Mouse (Mus musculus) cerebral cortex, adult 2 months (tissue): Measurements from ENCODE around the gene Rtl5.

Experiments
- WGBS: fragments of 180-500 bp; shearing (Covaris S2); methylation state at CpG from one replicate; pipeline ENCODE4 v1.1.7; 2018; 5-methylcytosine and 5-hydroxymethylcytosine counted together

The Rtl5 gene

GRCm38 (mm10) chrX:102070591-102071471, at the start of gene Rtl5:
Gene Rtl5, minus strand, starts transcription at chrX:102071304.
- WGBS, result 6% methylated on average over 61 of the region's 61 CpGs

- 2% methylated on average over 29 of the region's 30 CpGs for WGBS
Measured at GRCm38 (mm10) chrX:102119042-102119864, 48.1 kb upstream of the Rtl5 start, which contains the start of gene Pin4. Gene Pin4, plus strand, starts transcription at chrX:102119447.

- WGBS, result 20% methylated on average over 4 of the region's 4 CpGs
Measured at GRCm38 (mm10) chrX:102115676-102116075, 44.6 kb upstream of the Rtl5 start.

DNA sequence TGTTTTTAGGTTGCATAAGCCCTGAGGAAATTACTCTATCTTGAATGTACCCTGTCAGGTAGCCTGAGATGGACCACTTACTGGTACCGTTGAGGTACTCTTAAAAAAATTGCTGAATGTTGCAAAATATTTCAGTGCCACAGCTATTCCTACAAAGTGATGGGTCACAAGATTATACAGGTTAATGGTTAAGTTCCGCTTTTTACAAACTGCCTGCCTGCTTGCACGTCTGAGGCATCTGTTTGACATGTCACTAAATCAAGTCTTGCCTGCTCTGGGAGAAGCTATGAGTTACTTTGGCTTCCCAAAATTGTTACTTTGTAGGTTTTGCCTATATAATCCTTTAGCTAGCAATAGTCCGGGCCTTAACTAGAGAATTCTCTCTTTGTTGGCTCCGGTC, 38.2 kb upstream of the Rtl5 start:
- 90% methylated on average over 5 of the region's 5 CpGs for WGBS

DNA sequence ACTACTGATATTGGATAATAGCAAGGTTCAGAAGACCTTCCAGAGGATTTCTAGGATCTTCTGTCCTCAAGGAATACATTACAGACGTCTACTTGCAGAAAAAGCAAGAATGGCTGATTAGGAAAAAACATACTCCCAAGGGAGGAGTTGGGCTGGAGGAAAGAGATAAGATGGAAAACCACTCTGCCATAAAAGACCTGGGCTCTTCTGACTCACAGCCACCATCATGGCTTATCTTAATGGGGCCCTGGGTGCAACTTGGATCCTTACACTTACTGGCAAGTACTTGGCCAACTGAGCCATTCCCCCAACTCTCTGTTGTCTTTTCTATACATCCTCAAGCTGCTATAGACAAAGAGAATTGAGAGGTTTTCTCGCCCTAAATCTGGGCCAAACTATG, 32.7 kb upstream of the Rtl5 start:
- 79% methylated on average over 2 of the region's 2 CpGs for WGBS

DNA sequence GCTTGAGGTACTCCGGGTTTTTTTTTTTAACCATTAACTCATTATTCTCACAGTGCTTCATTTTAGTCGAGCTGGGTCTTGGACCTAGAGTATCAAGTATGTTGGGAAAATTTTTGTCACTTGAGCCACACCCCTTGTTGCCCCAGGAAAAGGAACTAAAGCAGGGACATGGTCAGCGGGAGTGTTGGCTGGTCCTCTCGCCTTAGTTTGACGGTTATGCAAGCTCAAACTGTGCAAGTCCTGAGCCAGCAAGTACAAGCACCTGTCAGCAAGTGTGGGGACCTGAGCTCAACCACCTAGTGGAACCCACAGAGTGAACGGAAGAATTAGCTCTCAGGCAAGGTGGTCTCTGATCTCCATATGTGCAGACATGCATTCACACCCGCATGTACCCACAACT, 30.8 kb upstream of the Rtl5 start:
- WGBS, result 44% methylated on average over 7 of the region's 7 CpGs

DNA sequence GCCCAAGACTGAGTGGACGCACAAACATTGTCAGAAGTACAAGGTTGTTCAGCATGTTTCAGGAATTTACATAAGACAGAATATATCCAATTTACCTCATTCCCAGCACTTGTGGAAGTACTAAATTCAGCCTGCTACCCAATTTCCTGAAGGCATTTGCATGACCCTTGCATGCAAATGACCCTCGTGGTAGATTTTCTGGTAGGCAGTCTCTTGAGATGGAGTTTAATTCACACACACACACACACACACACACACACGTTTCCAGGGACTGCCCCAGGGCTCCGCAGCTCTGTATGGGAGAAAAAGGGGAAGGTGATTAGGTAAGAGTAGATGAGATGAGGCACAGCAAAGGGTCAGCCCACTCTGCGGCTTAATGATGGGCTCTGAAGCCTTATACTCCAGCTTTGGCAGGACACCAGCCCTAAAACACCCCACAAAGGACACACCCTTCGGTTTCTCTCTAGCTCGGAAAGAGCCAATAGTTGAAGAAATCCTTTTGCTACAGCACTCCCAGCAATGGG, 23.3 kb upstream of the Rtl5 start:
- 68% methylated on average over 7 of the region's 7 CpGs for WGBS

DNA sequence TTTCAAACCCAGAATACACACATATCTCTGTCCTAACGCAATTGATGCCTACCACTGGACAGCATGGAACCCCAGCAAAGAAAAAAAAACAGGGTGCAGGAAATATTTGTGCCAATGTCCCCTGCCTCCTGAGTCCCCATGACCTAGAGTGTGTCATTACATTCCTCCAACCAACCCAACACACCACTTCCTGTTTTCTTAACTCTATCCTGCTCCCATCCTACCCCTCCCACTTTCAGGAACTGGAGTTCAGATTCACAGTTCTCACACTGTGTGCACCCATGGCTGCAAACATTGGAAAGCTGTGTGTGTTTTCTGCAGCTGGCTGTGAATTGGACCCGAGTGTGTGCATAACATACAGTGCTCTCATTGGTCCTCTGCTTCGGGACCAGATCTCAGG, 19.5 kb upstream of the Rtl5 start:
- 62% methylated on average over 3 of the region's 3 CpGs for WGBS

DNA sequence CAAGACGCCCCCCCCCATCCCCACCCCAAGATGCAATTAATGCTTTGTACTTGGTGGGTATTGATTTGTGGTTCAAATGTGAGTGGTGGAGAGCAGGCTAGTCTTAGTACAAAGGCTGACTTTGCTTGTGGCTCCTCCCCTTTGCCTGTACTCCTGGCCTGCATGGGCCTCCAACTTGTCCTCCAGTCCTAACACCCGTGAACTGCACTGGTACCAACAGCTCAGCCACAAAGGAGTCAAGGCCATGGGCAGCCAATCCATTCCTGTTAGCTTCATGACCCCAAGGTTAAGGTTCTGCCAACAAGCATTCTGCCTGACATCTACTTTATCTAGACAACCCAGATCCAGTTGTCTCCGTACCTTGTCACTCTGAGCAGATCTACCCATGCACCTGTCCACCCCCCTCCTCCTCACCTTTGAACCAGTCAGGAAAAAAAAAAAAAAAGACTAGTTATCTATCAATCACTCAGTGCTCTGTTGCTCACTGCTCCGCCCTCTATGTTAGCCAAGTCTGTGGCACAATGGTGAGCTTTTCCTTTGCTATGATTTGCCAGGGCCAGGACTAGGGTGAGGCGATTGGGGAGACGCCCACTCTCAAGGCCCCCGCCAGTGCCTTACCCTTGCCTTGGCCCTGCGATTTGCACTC, 14.8 kb upstream of the Rtl5 start:
- WGBS, result 91% methylated on average over 8 of the region's 8 CpGs

- WGBS, result 42% methylated on average over 5 of the region's 5 CpGs
Measured at GRCm38 (mm10) chrX:102082340-102082739, 11.2 kb upstream of the Rtl5 start.

- WGBS, result 63% methylated on average over 7 of the region's 7 CpGs
Measured at GRCm38 (mm10) chrX:102081573-102082279, 10.6 kb upstream of the Rtl5 start.

- WGBS, result 62% methylated on average over 10 of the region's 10 CpGs
Measured at GRCm38 (mm10) chrX:102081076-102081475, 10.0 kb upstream of the Rtl5 start.

DNA sequence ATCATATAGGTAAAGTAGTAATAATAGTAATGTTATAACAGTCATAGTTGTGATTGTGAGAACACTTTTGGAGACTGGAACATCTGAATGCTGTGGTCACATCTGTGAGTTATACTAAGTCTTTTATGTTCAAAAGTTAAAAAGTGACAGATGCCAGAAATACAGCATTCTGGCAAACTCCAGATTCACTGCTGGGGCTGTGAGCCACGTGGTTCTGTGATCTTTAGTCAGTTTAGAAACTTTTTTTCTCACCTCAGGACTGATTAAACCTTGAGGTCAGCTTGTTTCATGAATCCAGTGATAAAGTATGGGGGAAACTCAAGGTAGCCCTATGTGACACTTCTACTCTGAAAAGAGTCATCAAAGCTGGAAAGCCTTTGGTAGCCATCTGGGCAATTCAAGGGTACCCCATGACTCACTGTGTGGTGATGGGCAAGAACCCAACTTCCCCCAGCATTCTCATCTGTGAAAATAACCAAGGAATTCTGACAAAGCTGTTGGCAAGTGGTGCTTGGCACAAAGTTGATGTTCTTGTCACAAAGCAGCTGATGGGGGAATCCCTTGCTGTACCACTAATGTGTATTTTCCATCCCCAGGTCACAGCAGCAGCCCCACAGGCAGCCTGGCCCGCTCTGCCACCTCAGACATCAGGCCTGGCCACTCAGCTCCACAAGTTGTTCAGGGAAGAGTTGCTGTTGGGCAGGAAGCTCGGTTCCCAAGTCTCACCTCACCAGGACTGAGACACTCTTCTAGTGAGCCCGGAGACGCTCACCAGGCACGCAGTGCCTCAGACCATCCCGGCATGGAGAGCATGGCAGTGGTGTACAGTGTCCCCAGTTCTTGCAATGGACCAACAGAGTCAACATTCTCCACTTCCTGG, 6.0 kb upstream of the Rtl5 start:
- 77% methylated on average over 7 of the region's 7 CpGs for WGBS

DNA sequence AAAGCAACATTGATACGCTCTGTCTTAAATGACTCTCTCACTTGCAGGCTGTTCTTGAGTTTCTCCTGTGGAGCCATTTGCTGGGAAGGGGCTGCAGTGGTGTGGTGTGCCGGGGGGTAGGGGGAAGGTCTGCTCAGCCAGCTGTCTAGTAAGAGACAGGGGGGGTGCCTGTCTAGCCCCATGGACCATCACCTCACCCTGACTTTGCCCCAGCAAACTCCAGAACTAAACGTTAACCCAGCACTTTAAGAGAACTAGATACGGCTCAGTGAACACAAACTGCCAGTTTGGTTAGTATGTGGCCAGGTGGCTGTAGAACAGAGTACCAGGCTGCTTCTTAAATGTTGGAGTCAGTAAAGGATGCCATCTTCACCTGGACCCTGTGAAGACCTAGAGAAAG, 4.1 kb upstream of the Rtl5 start:
- 75% methylated on average over 4 of the region's 4 CpGs for WGBS

DNA sequence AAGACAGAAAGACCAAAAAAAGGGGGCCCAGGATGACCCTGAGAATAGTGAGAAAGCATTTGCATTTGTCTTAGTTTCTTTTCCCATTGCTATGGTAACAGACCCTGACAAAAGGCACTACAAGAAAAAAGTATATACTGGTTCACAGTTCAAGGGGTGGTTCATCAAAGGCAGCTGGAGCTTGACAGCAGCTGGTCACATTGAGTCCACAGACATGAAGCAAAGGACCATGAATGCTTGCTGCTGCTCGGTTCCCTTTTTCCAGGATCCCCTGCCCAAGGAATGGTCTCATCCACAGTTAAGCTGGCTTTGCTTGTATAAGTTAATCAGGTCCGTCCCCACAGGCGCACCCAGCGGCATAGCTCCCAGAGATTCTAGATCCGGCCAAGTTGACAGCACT, 3.3 kb upstream of the Rtl5 start:
- WGBS, result 87% methylated on average over 5 of the region's 5 CpGs

DNA sequence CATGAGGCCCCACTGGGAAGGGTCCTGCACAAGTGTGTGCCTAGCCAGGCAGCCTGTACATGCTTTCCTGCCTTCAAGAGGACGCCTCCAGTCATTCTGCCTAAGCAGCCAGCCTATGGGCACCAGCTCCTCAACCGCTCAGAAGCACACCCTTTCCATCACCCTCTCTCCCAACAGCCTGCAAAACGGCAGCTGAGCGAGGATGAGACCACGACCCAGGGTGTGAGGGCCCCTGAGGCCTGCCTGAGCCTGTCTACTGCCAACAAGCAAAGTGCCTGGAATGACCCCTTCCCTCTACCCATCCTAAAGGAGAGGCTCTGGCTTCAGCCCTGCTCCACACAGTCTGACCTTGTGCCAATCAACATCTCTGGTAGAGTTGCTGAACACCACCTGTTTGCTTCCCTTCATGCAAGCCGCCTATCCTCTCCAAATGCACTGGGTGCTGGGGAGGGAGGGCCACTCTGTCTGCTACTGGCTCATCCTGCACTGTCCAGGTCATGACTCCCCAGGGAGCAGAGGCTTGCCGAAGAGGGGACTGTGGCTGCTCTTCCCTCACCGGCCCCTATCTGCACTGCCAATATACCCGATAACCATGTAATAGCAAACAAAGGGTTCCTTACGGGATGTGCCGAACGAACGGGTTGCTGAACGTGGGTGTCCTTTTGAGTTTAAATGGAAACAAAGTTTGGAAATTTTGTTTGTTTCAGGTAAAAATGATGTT, 2.7 kb upstream of the Rtl5 start:
- 91% methylated on average over 14 of the region's 14 CpGs for WGBS

GRCm38 (mm10) chrX:102071517-102071916, 413 bp upstream of the Rtl5 start:
- 27% methylated on average over 2 of the region's 2 CpGs for WGBS

DNA sequence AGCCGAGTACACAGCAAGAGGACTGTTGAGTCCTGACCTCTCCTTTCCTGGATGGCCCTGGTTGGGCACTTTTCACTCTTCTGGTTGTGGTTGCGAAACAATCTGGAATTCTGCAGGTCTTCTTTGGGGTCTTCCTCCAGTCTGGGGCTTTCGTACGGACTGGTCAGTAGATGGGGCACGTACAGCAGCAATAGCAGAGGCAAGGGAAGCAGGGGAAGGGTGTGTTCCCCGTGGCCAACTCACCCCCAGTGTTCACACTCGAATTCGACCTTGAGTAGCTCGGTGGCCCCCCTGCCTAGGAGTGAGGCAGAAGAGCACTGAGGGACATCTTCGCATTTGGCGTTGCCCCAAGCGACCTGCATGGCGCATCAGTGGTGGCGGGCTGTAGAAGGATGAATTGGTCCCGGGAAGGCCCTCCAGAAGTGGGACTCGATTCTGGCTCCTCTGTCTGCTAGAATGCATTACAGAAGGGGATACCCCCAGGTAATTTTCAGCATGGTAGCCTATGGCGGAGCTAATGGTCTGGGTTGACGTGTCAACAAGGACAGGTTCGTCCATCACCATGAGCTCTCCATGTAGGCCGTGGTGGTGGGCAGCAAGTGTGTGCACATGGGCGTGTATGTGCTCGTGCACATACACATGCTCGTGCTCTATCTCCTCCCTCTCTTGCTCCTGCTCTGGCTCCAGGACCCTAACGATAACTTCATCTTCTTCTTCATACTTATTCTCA, 2.1 kb downstream of the Rtl5 start:
- 94% methylated on average over 22 of the region's 24 CpGs for WGBS

- WGBS, result 55% methylated on average over 6 of the region's 6 CpGs
Measured at GRCm38 (mm10) chrX:102067118-102067517, 4.0 kb downstream of the Rtl5 start.
